Mouse (Mus musculus): ENCODE results near the gene Flrt2. TPM values are rescaled to one million over a fixed set of nuclear protein-coding genes. Genes with fewer than 3 reads are reported as not detected.

Gene Flrt2
- not detected for polyA plus RNA-seq (2017; shearing (Covaris generic))

GRCm38 (mm10) chr12:95691961-95692767 is at the start of gene Flrt2:
Gene Flrt2 (plus strand): TSS chr12:95692226.

All from CD4-positive, CD25-positive, alpha-beta regulatory T cell (primary cell).